Mouse (Mus musculus): ENCODE results near the gene Zfp639.
A peak's percentile ranks its signal among the peaks of the same experiment; 100 is the strongest.

Zfp639 gene

DNA sequence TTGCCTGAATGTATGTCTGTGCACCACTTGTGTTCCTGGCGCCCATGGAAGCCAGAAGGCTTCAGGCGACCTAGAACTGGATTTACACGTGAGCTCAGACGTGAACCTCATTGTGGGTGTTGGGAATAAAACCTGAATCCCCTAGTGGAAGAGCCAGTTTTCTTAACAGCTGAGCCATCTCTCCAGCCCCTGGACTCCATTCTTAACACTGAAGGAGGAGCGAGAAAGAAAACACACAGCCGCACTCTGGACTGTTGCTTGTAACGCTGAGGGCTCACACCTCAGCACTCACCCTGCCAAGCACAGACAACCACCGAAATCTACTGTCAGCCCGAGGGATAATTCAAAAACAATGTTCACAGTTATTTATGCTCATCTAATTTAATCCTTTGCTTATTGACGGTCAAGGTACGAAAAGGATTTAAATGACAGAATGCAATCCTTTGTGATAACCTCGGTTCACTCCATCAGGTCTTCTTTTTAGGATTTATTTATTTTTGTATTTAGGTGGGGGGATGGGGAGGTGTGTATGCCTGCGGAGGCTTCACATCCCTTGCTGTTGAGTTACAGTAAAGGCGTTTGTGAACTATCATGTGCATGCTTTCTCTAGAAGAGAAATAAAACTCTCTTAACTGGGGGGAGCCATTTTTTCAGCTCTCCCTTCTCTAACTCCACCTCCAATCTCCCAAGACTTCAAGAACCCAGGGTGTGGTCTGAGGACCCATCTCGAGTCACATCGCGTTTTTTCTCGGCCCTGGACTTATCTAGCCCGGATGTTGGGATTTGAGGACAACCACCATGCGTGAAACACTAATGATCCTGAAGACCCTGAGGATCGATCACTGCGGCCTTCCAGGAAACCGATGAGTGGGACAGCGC is at the start of gene Zfp639:
TSS of gene Zfp639 (plus strand) at position 764 of the 879 bp plus-strand sequence.
- peak; percentile 71 for DNase-seq (ENCODE audit: low read depth, low spot score)

DNA sequence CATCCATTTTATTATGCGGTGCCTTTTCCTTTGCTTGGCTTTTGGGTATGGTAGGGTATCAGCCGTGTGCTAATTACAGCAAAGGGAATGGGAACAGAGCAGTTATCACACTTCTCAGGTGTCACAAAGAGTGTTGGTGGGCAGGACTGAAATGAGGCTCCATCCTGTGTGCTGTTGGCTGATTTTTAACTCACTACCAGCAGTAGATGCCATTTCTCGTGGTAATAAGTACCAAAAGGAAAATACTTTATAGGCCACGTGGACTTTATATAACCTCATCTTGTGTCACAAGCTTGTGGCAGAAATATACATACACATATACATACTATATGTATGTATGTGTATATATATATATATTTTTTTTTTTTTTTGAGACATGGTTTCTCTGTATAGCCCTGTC is 42.7 kb upstream of the Zfp639 start:
- DNase-seq (ENCODE audit: low read depth, low spot score) = no peak

DNA sequence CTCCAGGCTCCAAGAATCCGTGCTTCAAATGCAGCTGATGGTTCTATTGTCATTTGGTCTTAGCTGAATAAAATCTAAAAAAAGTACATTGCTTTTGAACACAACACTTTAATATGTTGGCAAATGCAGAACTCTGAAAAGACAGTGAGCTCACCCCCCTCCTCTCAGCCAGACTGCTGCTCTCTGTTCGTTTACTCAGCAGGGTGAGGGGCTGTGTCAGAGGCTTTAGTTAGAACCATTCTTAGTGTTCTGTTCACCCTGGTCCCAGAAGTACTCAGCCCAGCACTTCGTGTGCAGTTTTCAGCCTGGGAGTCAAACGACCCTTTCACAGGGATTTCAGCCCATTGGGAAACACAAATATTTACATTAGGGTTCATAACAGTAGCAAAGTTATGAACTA is 41.6 kb upstream of the Zfp639 start:
- no peak for DNase-seq (ENCODE audit: low read depth, low spot score)

DNA sequence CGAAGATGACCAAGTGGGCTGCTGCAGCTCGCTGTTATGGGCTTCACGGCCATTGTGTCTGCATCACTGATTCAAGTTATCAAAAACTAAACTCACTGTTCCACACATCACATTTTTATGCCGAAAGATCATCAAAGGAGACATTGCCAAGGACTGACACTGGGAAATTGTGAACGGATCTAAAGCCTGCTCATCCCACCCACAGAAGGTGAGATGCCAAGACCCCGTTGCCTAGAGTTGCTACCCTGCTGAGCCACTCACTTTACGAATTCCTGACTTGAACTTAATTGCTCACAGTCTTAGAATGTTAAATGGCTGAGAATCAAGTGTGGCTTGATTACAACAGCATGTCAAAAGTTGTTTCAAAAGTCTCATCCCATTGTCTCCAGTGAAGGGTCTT is 39.6 kb upstream of the Zfp639 start:
- DNase-seq (ENCODE audit: low read depth, low spot score) = no peak

DNA sequence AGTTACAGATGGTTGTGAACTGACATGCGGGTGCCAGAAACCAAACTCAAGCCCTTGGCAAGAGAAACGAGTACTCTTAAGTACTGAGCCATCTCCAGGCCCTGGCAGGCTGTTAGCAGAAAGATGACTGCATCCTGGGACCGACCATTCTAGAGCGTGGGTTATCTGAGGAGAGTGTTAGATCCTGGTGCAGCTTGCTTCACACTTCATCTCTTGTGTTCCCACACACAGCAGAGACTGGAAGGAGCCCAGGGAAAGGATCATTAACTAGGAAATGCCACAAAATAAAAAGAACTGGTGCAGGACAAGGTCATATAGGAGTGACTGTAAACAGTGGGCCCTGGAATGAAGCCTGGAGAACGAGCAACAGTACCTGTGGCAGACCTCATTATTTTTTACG is 39.0 kb upstream of the Zfp639 start:
- DNase-seq (ENCODE audit: low read depth, low spot score) = no peak

DNA sequence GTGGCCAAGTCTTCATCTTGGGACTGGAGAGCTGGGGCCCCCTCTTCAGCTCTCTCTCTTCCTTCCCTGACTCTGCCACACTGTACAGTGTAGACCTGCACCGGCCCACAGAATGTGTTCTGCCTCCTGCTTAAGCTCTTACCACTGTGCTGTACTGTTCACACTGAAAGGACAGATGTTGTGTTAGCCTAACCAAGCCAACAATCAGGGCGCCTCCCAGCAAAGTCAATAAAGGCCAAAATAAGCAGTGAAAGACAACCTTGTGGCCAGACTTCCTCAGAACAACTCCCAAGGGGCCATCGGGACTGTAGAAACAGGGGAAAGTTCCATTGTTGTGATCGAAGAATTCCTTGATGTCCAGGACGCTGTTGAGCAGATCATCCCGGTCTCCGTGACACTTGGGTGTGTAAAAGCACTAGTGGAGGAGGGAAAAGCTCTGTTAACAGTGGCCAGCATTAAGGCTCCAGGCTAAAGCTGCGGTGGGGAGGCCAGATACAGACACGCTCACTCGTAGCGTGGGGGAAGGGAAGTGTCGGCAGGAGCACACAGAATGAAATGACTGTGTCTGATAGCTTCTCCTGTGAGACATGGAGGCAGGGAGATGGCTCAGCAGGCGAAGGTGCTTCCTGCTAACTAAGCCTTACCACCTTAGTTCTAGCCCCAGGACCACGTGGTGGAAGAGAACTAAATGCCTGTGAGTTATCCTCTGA is 37.7 kb upstream of the Zfp639 start:
- DNase-seq (ENCODE audit: low read depth, low spot score) = no peak

DNA sequence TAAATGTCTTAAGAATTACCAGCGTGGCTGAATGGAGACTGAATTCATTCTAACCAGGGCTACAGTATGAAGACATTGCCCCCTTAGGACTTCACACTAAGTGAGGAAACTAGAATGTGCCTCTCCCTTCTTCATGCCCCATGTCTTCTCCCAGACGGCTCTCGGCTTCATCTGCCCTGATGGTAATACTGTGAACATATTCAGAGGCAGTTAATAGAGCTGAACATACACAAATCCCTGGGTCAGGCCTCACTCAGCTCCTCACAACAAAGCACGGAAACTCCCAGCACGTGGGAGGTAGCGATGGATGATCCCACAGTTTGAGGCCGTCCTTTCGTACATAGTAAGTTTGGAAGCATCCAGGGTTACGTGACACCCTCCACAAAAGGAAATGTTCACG is 36.9 kb upstream of the Zfp639 start:
- DNase-seq (ENCODE audit: low read depth, low spot score) = no peak

DNA sequence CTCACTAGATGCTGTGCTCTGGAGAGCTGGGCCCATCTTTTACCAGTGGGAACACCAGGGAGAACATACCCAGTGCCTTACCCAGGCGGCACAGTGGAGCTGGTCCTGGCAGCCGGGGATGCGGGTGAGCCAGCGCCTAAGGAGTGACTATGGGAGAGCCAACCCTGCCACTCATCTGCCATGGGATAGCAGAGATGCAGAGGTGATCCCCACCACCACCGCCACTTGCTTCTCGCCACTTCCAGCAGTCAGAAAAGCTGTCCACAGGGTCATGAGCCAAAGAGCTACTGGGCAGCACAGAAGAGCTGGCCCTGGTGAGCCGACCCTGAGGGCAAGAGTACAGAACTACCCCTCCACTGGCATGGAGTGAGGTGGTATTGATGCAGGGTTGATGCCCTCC is 30.1 kb upstream of the Zfp639 start:
- DNase-seq (ENCODE audit: low read depth, low spot score) = no peak

DNA sequence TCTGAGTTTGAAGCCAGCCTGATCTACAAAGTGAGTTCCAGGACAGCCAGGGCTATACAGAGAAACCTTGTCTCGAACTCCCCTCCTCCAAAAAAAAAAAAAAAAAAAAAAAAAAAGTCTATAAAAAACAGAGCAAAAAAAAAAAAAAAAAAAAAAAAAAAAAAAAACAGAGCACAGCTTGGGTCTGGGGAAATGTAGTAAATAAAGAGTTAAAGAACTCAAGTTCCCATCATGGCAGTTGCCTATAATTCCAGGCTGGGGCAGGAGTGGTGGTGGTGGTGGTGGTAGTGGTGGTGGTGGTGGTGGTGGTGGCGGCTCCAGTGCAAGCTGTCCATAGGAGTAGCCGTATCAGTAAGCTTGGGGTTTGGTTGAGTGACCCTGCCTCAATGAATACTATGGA is 27.0 kb upstream of the Zfp639 start:
- DNase-seq (ENCODE audit: low read depth, low spot score) = no peak

DNA sequence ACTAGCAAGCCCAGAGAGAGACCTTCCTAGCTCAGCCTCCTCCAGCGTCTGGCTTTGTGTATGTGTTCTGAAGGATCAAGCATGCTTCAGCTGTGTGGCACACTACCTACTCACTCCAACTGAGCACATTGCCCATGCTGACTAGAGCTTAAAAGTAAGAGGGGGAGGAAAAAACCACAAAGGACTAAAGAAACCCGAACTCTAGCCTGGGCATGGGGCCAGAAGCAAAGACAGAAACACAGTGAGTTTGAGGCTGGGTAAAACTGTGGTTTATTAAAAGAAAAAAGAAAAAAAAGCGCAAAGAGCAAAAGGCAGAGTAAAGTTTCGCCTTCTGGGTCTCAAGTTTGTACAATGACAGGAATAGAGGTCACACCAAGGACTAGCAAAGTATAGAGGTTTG is 23.5 kb upstream of the Zfp639 start:
- peak; percentile 26 for DNase-seq (ENCODE audit: low read depth, low spot score)

DNA sequence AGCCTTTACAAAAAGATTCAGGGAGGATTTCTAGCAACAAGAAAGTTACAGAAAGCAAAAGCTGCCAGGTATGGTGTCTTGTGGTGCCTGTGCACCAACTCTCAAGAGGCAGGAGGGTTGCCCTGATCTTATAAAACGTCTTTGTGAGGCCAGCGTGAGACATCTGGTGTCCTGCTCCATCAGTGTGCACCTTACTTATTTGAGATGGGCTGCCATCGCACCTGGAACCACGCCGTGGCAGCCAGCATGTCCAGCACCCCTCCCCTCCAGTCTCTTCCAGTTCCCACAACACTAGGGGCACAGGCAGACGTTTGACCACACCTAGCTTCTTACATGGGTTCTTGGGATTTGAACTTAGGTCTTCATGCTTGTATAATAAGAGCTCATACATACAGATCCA is 21.9 kb upstream of the Zfp639 start:
- DNase-seq (ENCODE audit: low read depth, low spot score) = no peak

DNA sequence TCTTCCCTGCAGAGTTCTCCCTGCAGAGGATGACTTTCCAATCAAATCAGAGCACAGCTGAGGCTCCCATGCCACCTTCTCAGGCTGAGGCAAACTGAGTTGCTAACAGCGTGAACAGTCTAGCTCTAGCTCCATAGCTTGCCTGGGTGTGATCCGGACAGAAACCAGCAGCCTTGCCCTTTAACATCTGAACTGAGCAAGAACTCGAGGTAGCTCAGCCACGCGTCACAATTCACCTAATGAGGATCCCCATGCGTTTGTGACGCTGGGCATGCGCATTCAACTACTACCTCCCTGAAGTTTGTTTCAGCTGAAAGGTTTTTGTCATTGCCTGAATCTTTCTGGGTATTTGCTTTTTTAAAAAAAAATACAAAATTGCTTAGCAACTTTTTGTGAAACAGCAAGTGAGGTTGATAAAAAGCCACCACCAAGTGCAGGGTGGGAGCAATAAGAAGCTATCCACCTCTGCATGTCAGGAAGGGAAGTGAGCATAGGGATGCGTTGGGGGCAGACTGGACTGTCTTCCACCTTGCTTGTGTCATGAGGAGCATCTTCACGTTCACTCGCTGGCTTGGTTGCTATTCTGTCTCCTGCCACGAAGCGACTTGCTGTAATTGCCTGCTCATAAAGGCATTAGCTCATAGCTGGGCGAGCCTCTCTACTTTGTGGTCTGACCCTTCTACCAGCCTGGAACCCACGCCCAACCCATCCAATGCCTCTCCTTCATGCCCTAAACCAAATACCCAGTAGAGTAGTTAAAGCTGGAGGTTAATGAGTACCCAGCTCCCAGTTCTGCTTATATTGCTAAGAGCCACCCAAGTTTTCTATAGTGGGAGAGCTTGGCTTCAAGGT is 19.8 kb upstream of the Zfp639 start:
- DNase-seq (ENCODE audit: low read depth, low spot score) = peak; percentile 91

DNA sequence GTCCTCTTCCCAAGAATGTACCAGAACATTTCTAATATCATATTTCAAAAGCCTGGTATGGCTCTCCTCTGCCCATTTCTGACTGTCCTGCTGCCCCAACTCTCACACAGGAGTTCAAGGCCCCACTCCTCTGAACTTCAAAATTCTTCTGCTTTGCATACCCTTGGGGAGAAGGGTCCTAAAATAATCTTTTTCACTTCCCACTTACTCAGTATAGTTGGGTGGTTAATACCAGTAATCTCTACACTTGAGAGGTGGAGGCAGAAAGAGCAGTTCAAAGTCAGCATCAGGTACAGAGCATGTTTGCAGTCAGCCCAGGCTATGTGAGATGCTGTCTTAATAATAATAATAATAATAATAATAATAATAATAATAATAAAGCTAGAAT is 19.1 kb upstream of the Zfp639 start:
- DNase-seq (ENCODE audit: low read depth, low spot score) = peak; percentile 87

DNA sequence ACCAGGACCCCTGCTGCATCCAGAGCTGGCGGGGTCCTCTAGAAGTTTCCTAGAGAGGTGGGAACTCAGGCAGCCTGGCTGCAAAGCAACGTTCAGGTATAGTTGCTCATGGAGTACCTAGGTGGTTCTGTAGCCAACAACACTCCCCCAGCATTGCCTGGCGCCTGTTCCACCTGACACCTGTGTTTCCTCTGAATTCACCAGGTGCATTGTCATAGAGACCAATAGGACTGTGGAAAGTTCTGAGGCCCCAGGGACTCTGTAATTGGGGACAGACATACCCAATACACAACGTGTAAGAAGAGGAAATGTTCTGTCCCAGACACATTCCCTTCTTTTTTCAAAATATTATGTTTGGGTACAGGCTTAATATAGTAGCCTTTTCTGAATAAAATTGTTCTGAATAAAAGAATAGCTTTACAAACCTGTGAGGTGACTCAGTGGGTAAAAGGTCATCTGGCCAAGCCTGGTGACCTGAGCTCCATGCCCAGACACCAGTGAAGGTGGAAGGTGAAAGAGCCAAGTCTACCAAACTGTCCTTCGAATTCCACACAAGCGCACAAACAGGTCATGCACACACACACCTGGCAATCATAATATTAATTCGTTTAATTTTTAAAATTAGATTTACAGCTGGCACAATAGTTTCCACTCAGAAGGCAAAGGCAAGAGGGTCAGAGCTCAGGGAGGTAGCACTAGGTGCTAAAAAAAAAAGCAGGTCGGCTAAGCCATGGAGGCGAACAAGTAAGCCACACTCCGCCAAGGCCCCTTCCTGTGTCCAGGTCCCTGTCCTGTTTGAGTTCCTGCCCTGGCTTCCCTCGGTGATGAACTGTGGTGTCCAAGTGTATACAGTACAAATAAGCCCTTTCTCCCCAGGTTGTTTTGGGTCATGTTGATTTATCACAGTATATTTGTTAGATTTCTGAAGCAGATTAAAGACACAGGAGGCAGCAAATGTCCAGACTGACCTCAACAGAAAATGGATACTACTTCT is 17.7 kb upstream of the Zfp639 start, which contains the start of gene Kcnmb3:
TSS of gene Kcnmb3 (minus strand) at position 135 of the 994 bp plus-strand sequence.
- peak; percentile 66 for DNase-seq (ENCODE audit: low read depth, low spot score)

DNA sequence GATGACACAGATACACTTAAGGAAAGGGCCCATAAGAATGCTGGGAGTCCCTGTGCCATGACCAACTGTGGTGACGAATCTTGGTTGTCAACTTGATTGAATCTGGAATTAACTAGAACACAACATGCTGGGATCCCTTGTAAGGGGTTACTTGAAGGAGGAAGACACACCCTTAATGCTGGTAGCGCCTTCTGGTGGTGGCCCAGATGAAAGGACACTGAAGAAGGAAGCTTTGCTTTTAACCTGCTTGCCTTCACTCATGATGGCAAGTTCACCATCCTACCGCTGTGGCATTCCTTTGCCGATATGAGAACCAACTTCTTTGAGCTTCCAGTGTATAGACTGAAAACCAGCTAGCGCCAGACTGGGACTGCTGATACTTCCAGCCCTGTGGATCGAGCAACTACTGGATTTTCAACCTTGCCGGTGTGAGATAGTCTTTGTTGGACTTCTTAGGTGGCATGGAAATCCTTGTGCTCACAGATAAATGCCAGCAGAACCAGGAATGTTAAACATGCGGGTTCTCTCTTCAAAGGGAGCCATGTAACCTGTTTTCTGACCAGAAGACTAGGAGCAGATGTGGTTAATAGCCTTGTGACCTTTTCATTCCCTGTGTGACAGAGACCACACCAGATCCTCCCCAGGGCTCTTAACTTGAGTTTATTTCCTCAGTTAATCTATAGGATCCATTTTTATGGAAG is 15.5 kb upstream of the Zfp639 start:
- DNase-seq (ENCODE audit: low read depth, low spot score) = peak; percentile 79

DNA sequence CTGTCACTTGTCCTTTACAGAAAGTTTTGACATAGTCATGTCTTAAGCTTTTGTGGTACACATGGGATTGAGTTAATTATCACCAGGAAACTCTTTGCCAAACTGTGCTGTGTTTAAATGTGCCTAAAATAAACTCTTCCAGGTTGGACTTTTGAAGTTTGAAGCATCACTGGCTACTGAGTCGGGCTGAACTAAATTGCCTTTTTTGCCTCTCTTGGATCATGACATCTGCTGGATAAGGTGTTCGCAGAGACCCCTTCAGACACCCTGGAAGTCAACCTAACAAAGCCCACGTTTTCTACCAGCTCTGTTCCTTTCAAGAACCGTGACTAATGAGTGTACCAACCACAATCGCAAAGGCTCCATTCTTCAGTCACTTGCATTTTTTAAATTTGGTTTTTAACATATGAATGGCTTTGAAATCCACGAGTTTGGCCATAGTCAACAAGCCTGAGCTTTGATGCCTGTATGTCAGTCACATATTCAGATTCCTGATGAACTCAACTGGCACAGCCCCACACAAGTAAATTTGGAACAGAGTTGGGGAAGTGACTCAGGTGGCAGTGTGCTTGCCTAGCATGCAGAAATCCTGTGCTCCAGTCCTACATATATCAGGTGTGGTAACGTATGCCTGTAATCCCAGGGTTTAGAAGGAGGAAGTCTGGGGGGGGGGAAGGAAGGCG is 14.8 kb upstream of the Zfp639 start:
- DNase-seq (ENCODE audit: low read depth, low spot score) = no peak

DNA sequence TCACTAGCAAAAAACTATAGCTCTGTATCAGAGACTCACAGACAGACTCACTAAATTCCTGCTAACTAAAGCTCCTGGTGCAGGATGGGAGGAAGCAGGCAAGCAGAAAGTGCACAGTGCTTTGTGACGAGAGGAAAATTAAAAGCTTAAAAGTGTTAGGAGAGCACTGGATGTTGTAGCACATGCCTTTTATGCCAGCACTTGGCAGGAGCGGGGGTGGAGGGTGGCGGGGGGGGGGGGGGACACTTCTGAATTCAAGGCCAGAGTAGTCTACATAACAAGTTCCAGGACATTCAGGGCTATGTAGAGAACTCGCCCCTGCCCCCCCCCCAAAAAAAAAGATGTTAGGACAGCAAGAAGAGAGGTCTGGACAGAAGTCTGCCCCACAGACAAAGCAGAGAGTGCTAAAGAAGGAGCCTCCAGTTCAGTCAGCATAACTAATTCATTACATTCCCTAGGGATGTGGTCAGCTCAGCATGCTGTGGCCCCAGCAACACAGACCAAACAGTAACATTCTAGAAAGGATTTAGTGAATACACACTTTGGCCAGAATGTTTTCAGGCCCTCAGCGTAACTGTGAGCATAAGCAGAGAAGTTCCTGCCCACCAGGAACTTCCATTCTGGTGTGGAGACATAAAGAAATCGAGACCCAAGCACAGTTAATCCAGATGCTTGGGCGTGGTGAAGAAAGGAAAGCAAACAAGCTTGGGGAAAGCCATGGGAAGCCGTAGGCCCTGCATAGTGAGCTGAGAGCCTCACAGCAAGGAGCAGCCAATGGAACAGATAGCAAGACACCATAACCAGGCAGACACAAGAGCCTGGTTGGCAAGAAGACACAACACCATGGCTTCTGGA is 14.0 kb upstream of the Zfp639 start:
- no peak for DNase-seq (ENCODE audit: low read depth, low spot score)

DNA sequence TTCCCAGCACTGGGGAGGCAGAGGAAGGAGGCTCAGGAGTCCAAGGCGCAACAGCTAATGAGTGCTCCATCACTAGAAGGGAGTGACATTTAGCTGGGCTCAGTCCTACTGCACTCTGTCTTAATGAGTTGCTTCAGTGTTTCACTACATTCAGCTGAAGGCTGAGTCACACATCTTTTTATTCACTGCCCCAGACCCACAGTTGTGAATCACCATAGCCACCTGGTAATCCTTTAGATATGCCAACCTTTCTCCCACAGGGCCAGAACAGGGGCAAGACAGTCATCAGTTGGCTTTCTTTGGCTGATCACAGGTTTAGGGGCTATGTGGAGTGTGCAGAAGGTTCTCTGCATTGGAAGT is 13.4 kb upstream of the Zfp639 start:
- no peak for DNase-seq (ENCODE audit: low read depth, low spot score)

DNA sequence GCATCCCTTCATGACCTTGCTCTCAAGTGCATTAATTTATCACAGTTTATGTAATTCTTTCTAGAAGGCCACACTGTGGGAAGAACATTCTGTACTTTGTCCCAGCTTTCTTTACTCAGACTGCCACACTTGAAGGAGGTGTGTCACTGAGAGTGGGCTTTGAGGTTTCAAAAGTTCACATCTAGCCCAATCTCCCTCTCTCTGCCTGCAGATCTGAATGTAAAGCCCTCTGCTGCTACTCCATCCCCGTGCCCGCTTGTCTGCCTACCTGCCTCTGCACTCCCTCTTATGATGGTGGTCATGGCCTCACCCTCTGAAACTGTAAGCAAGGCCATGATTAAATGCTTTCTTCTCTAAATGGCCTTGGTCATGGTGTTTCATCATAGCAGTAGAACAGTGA is 9.7 kb upstream of the Zfp639 start:
- no peak for DNase-seq (ENCODE audit: low read depth, low spot score)

All from A20 (cell line).